Mouse (Mus musculus): ENCODE data around the gene Plekhg5. TPM values are rescaled to one million over a fixed set of nuclear protein-coding genes. Genes with fewer than 3 reads are reported as not detected.
A peak's percentile ranks its signal among the peaks of the same experiment; 100 is the strongest.

The Plekhg5 gene
- polyA plus RNA-seq, 1 experiment from 2014 or later = 17.4 TPM

GRCm38 (mm10) chr4:152068166-152068724 is 4.1 kb upstream of the Plekhg5 start:
- H3K4me3 ChIP-seq (ENCODE audit: low read depth, low read length) = no peak overlapping the region
- WGBS = 73% methylated on average over 6 of the region's 6 CpGs
- H3K27me3 ChIP-seq (replicated peaks; ENCODE audit: insufficient read depth, low read length) = no peaks in the 10 kb centered on the region
- H3K27ac ChIP-seq (ENCODE audit: low read length) = no peak overlapping the region
- TF ChIP-seq CTCF (IDR thresholded peaks at IDR 0.05) (no peak), EP300 (IDR thresholded peaks at IDR 0.05) (no peak)
- no peak overlapping the region for H3K4me2 ChIP-seq (replicated peaks; ENCODE audit: low read depth, low read length)
- H3K36me3 ChIP-seq (ENCODE audit: insufficient read depth, low read length) = no peaks in the 10 kb centered on the region
- no peaks in the 10 kb centered on the region for H3K9me3 ChIP-seq (ENCODE audit: low read length)
- ATAC-seq (no peak), DNase-seq (ENCODE audit: low spot score) (no peak)
- 0 out of 2 replicates have a peak, but pooled peaks cover 5% of the 10 kb centered on the region for H3K4me1 ChIP-seq (ENCODE audit: insufficient read depth, low read depth, low read length)
- no peak overlapping the region for H3K9ac ChIP-seq (replicated peaks; ENCODE audit: low read depth)

GRCm38 (mm10) chr4:152069245-152069644 is 3.1 kb upstream of the Plekhg5 start:
- H3K27ac ChIP-seq (ENCODE audit: low read length) = no peak overlapping the region
- WGBS = 78% methylated on average over 3 of the region's 3 CpGs
- ATAC-seq = no peak
- no peaks in the 10 kb centered on the region for H3K36me3 ChIP-seq (ENCODE audit: insufficient read depth, low read length)
- no peak for DNase-seq (ENCODE audit: low spot score)
- 0 out of 2 replicates have a peak, but pooled peaks cover 5% of the 10 kb centered on the region for H3K4me1 ChIP-seq (ENCODE audit: insufficient read depth, low read depth, low read length)
- H3K27me3 ChIP-seq (replicated peaks; ENCODE audit: insufficient read depth, low read length) = no peaks in the 10 kb centered on the region
- no peak overlapping the region for H3K4me2 ChIP-seq (replicated peaks; ENCODE audit: low read depth, low read length)
- H3K9me3 ChIP-seq (ENCODE audit: low read length) = no peaks in the 10 kb centered on the region
- H3K4me3 ChIP-seq (ENCODE audit: low read depth, low read length) = no peak overlapping the region
- H3K9ac ChIP-seq (replicated peaks; ENCODE audit: low read depth) = no peak overlapping the region
- no peak for TF ChIP-seq CTCF (IDR thresholded peaks at IDR 0.05)
- TF ChIP-seq EP300 (IDR thresholded peaks at IDR 0.05) = no peak

DNA sequence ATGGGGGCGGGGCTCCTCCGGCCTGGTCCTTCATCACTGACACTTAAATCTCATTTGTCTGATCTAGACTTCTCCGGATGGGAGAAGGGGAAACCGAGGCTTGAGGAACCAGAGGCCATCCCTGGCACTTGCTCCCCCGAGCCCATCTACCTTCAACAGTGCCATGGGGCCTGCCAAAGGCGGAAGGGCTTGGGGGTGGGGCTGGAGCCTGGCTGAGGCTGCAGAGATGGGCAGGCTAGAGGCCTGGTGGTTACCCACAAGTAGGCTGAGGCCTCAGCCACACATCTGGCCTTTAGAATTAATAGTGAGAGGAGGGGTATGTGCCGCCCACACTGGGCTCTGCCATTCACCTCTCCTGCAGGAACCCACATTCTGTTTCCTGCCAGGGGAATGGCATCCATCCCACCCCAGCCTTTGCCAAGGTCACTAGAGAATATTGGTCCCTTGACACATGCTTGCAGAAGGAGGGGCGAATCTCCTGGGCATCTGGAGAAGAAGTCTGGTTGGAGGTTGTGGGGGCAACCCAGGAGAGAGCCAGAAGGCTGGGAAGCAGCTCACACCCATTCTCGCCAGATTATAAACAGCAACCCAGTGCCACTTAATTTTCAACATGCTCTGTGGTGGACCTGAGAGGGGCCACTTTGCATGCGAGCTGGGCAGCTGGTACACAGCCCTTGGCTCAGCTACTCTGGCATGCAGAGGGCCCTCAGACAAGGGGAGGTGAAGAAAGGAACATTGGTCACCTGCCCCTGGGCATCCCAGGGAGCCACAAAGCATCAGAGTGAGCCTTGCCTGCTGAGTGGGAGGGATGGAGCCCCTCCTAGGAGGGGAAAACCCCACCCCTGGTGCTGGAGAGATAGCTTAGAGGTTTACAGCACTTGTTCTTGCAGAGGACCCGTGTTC is 1.6 kb upstream of the Plekhg5 start:
- H3K27me3 ChIP-seq (replicated peaks; ENCODE audit: insufficient read depth, low read length) = no peaks in the 10 kb centered on the region
- no peak for TF ChIP-seq CTCF (IDR thresholded peaks at IDR 0.05)
- TF ChIP-seq EP300 (IDR thresholded peaks at IDR 0.05) = no peak
- H3K4me1 ChIP-seq (ENCODE audit: insufficient read depth, low read depth, low read length) = 0 out of 2 replicates have a peak, but pooled peaks cover 5% of the 10 kb centered on the region
- ATAC-seq (peak; percentile 45), DNase-seq (ENCODE audit: low spot score) (peak; percentile 36)
- H3K9me3 ChIP-seq (ENCODE audit: low read length) = no peaks in the 10 kb centered on the region
- H3K9ac ChIP-seq (replicated peaks; ENCODE audit: low read depth) = no peak overlapping the region
- no peaks in the 10 kb centered on the region for H3K36me3 ChIP-seq (ENCODE audit: insufficient read depth, low read length)
- H3K4me2 ChIP-seq (replicated peaks; ENCODE audit: low read depth, low read length) = no peak overlapping the region
- WGBS = 66% methylated on average over 11 of the region's 11 CpGs
- H3K27ac ChIP-seq (ENCODE audit: low read length) = no peak overlapping the region
- H3K4me3 ChIP-seq (ENCODE audit: low read depth, low read length) = no peak overlapping the region

DNA sequence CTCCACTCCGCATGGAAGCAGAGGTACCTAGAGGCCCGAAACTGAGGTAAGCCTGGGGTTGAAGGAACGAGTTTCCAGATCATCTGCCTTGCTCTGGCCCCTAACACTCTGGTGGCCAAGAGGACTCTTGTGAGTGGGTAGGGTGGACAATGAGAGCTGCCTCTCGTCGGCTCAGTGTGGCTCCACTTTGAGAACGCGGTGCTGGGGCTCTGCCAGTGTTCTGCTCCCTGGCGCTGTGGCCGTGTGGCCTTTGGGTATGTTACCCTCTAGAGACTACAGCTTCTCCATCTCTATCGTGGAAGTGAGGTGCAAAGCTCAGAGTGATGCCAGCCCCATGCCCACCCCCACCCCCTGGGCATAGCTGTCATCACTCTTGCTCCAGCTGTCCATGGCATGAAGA is 357 bp downstream of the Plekhg5 start:
- peak; percentile 24 for ATAC-seq
- DNase-seq (ENCODE audit: low spot score) = peak; percentile 23
- 42% methylated on average over 10 of the region's 10 CpGs for WGBS
- H3K9me3 ChIP-seq (ENCODE audit: low read length) = no peaks in the 10 kb centered on the region
- no peak overlapping the region for H3K4me3 ChIP-seq (ENCODE audit: low read depth, low read length)
- H3K27ac ChIP-seq (ENCODE audit: low read length) = peak overlapping the region; percentile 79
- no peaks in the 10 kb centered on the region for H3K36me3 ChIP-seq (ENCODE audit: insufficient read depth, low read length)
- H3K4me1 ChIP-seq (ENCODE audit: insufficient read depth, low read depth, low read length) = 0 out of 2 replicates have a peak, but pooled peaks cover 5% of the 10 kb centered on the region
- H3K27me3 ChIP-seq (replicated peaks; ENCODE audit: insufficient read depth, low read length) = no peaks in the 10 kb centered on the region
- no peak overlapping the region for H3K9ac ChIP-seq (replicated peaks; ENCODE audit: low read depth)
- H3K4me2 ChIP-seq (replicated peaks; ENCODE audit: low read depth, low read length) = no peak overlapping the region; the same call in 1 of the 2 replicates
- no peak for TF ChIP-seq CTCF (IDR thresholded peaks at IDR 0.05)
- no peak for TF ChIP-seq EP300 (IDR thresholded peaks at IDR 0.05)

- Histone ChIP-seq H3K27ac (ENCODE audit: low read length) (peak overlapping the region; percentile 47), H3K4me3 (ENCODE audit: low read depth, low read length) (no peak overlapping the region), H3K4me2 (replicated peaks; ENCODE audit: low read depth, low read length) (no peak overlapping the region), H3K4me1 (ENCODE audit: insufficient read depth, low read depth, low read length) (0 out of 2 replicates have a peak, but pooled peaks cover 5% of the 10 kb centered on the region), H3K9ac (replicated peaks; ENCODE audit: low read depth) (no peak overlapping the region), H3K36me3 (ENCODE audit: insufficient read depth, low read length) (no peaks in the 10 kb centered on the region), H3K9me3 (ENCODE audit: low read length) (no peaks in the 10 kb centered on the region), H3K27me3 (replicated peaks; ENCODE audit: insufficient read depth, low read length) (no peaks in the 10 kb centered on the region)
- DNase-seq (ENCODE audit: low spot score) (peak; percentile 19), ATAC-seq (no peak)
- TF ChIP-seq CTCF (IDR thresholded peaks at IDR 0.05) = no peak
- no peak for TF ChIP-seq EP300 (IDR thresholded peaks at IDR 0.05)
- WGBS = 66% methylated on average over 5 of the region's 6 CpGs
These were observed 1.4 kb downstream of the Plekhg5 start for GRCm38 (mm10) chr4:152073715-152074114.

DNA sequence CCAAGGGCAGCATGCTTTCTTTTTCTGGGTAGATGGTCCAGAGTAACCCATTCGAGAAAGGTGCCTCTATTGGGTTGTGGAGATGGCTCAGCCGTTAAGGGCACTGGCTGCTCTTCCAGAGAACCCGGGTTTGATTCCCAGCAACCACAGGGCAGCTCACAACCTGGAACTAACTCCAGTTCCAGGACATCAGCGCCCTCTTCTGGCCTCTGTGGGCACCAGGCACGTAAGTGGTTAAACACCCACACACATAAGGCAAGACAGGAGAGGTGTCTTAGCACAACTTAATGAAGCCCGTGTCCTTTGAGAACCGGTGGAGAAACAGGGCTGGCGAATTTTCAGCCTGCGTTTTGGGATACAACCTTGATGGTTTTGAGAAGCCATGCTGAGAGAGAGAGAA is 2.2 kb downstream of the Plekhg5 start:
- Histone ChIP-seq H3K4me3 (ENCODE audit: low read depth, low read length) (no peak overlapping the region), H3K9ac (replicated peaks; ENCODE audit: low read depth) (no peak overlapping the region), H3K9me3 (ENCODE audit: low read length) (no peaks in the 10 kb centered on the region), H3K27me3 (replicated peaks; ENCODE audit: insufficient read depth, low read length) (no peaks in the 10 kb centered on the region), H3K27ac (ENCODE audit: low read length) (no peak overlapping the region), H3K4me1 (ENCODE audit: insufficient read depth, low read depth, low read length) (0 out of 2 replicates have a peak, but pooled peaks cover 5% of the 10 kb centered on the region), H3K36me3 (ENCODE audit: insufficient read depth, low read length) (no peaks in the 10 kb centered on the region), H3K4me2 (replicated peaks; ENCODE audit: low read depth, low read length) (no peak overlapping the region)
- TF ChIP-seq EP300 (IDR thresholded peaks at IDR 0.05) = no peak
- TF ChIP-seq CTCF (IDR thresholded peaks at IDR 0.05) = peak; percentile 20
- ATAC-seq (no peak), DNase-seq (ENCODE audit: low spot score) (no peak)
- 83% methylated on average over 9 of the region's 9 CpGs for WGBS
